Mouse (Mus musculus) hindbrain, embryonic 15.5 days (tissue): ENCODE data around the gene Pik3r4. TPM values are rescaled to one million over a fixed set of nuclear protein-coding genes. Genes with fewer than 3 reads are reported as not detected.

ENCODE experiments used
- polyA plus RNA-seq: library from polyadenylated mRNA; unstranded; fragments of >200 nt; fragmentation: Nextera tagmentation; extraction: Ambion mirVana; gene quantifications from 2 replicates; pipeline ENCODE4 v1.2.1, GENCODE M21; 2015

The Pik3r4 gene
- polyA plus RNA-seq, 1 experiment from 2014 or later: 18.0 TPM

Other genes starting within 250 kb of the Pik3r4 start
- 12.0 and 12.4 TPM in 2 replicates for gene Aste1, start 247.6 kb upstream of the Pik3r4 start, polyA plus RNA-seq
- 2.7 and 2.9 TPM in 2 replicates for gene Nek11, start 247.5 kb upstream of the Pik3r4 start, polyA plus RNA-seq
- gene Atp2c1, start 115.7 kb upstream of the Pik3r4 start, polyA plus RNA-seq: 98.8 and 101 TPM in 2 replicates
- gene Col6a6, start 185.2 kb downstream of the Pik3r4 start, polyA plus RNA-seq: 0.28 and 0.29 TPM in 2 replicates